Mouse (Mus musculus) limb, embryonic 13.5 days (tissue): ENCODE data around the gene Dhtkd1. TPM values are rescaled to one million over a fixed set of nuclear protein-coding genes. Genes with fewer than 3 reads are reported as not detected.

Experiments used
- ATAC-seq: fragments of 200-750 bp; cut with Nextera tagmentation; 2 replicates; pipeline ENCODE4 v1.8.0; 2017; ENCODE audit warnings: low read depth, moderate number of reproducible peaks, moderate TSS enrichment; ENCODE audit not compliant: low FRiP score
- H3K27ac ChIP-seq: fragments of 300-500 bp; sonication (generic); 2 replicates; pipeline ENCODE4 v1.5.1; 2015; ENCODE audit warnings: inconsistent platforms, mild to moderate bottlenecking, moderate library complexity
- H3K27me3 ChIP-seq: fragments of 300-500 bp; sonication (generic); 2 replicates; pipeline ENCODE4 v1.6.1; 2015; ENCODE audit warnings: mild to moderate bottlenecking, inconsistent platforms
- H3K36me3 ChIP-seq: fragments of 300-500 bp; sonication (generic); 2 replicates; pipeline ENCODE4 v1.6.1; 2015; ENCODE audit warnings: inconsistent platforms, mild to moderate bottlenecking, moderate library complexity
- H3K4me1 ChIP-seq: fragments of 300-500 bp; sonication (generic); 2 replicates; pipeline ENCODE4 v1.6.1; 2015; ENCODE audit warnings: inconsistent platforms
- H3K4me2 ChIP-seq: fragments of 300-500 bp; sonication (generic); replicated peaks from 2 replicates; pipeline ENCODE4 v1.6.1; 2015; ENCODE audit warnings: inconsistent platforms, mild to moderate bottlenecking, moderate library complexity
- H3K4me3 ChIP-seq: fragments of 300-500 bp; sonication (generic); 2 replicates; pipeline ENCODE4 v1.5.1; 2015; ENCODE audit warnings: moderate library complexity, mild to moderate bottlenecking, inconsistent platforms
- H3K9ac ChIP-seq: fragments of 300-500 bp; sonication (generic); 2 replicates; pipeline ENCODE4 v1.6.1; 2015; ENCODE audit warnings: mild to moderate bottlenecking, inconsistent platforms
- H3K9me3 ChIP-seq: fragments of 300-500 bp; sonication (generic); 2 replicates; pipeline ENCODE4 v1.6.1; 2016; ENCODE audit warnings: inconsistent platforms
- WGBS: fragments of 180-500 bp; shearing (Covaris S2); methylation state at CpG from one replicate; pipeline ENCODE4 v1.1.7; 2015; 5-methylcytosine and 5-hydroxymethylcytosine counted together
- polyA plus RNA-seq: library from polyadenylated mRNA; unstranded; fragments of >200 nt; fragmentation: Nextera tagmentation; extraction: Ambion mirVana; gene quantifications from 2 replicates; pipeline ENCODE4 v1.2.1, GENCODE M21; 2015

Dhtkd1 gene
- polyA plus RNA-seq, 1 experiment from 2014 or later, result 5.6 TPM

DNA sequence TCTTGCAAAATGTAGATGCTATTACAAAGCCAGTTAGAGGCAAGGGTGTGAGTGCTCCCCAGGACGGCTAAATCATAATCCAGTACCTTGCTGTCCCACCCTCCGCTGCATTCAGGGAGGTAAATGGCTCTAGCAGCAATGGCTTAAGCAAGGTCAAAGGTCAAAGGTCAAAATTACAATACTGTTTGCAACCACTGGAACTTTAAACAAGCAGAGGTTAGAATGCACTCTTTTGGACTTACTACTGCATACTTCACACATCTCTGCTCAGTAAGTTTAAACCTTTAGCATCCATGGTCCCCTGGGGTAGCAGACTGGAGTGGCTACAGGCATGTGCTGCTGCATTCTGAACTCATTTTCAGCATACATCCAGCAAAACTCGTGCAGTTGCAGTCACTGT is 65.1 kb downstream of the Dhtkd1 start:
- no peak overlapping the region for H3K4me2 ChIP-seq
- no peak overlapping the region for H3K9ac ChIP-seq
- 77% methylated on average over 3 of the region's 3 CpGs for WGBS
- H3K36me3 ChIP-seq, result peaks cover 86% of the 10 kb centered on the region
- H3K9me3 ChIP-seq, result no peaks in the 10 kb centered on the region
- no peak overlapping the region for H3K4me3 ChIP-seq
- ATAC-seq, result no peak
- H3K4me1 ChIP-seq, result no peaks in the 10 kb centered on the region
- no peak overlapping the region for H3K27ac ChIP-seq
- H3K27me3 ChIP-seq, result no peaks in the 10 kb centered on the region

DNA sequence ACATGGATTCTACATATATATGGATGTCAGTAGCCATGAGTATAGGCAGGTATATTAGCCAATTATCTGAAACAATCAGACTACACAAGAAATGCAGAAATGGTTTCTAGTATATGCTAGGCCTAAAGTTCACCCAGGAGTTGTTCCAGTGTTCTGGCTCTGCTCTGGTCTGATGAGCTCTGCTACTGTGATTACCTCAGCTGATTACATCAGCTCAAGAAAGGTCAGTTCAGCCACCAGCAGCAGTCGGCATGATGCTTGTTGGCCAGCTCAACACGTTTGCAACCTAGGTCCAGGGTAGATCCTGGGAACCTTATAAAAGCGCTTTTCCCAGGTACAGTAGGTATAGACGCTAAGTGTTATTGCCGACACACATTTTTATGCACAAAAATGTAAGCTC is 72.8 kb downstream of the Dhtkd1 start:
- H3K9me3 ChIP-seq, result no peaks in the 10 kb centered on the region
- no peak overlapping the region for H3K27ac ChIP-seq
- ATAC-seq, result no peak
- WGBS, result 89% methylated on average over 5 of the region's 5 CpGs
- no peaks in the 10 kb centered on the region for H3K4me1 ChIP-seq
- H3K4me2 ChIP-seq, result no peak overlapping the region
- no peaks in the 10 kb centered on the region for H3K27me3 ChIP-seq
- H3K36me3 ChIP-seq, result peaks cover 74% of the 10 kb centered on the region
- H3K4me3 ChIP-seq, result no peak overlapping the region
- no peak overlapping the region for H3K9ac ChIP-seq

DNA sequence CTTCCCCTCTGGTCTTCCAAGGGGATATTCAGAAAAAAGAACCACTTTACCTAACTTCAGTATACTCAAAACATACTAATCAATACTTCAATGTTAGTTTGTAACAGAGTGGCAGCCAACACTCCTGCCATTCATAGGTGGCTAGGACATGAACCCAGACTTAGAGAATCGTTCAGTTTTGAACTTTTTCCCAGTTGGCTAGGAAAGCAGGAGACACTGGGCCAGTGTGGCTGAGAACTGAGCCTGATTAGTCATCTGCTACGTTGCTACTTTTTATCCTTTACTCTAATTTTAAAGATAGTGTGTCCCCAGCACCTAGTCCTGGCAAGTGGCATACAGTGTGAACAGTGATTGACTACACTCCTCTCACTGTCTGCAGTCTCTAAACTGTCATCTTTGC is 74.9 kb downstream of the Dhtkd1 start:
- no peak overlapping the region for H3K27ac ChIP-seq
- no peaks in the 10 kb centered on the region for H3K9me3 ChIP-seq
- 88% methylated on average over 2 of the region's 2 CpGs for WGBS
- no peak overlapping the region for H3K4me2 ChIP-seq
- H3K9ac ChIP-seq, result no peak overlapping the region
- ATAC-seq, result no peak
- H3K4me3 ChIP-seq, result no peak overlapping the region
- peaks cover 70% of the 10 kb centered on the region for H3K36me3 ChIP-seq
- H3K27me3 ChIP-seq, result no peaks in the 10 kb centered on the region
- H3K4me1 ChIP-seq, result no peaks in the 10 kb centered on the region

DNA sequence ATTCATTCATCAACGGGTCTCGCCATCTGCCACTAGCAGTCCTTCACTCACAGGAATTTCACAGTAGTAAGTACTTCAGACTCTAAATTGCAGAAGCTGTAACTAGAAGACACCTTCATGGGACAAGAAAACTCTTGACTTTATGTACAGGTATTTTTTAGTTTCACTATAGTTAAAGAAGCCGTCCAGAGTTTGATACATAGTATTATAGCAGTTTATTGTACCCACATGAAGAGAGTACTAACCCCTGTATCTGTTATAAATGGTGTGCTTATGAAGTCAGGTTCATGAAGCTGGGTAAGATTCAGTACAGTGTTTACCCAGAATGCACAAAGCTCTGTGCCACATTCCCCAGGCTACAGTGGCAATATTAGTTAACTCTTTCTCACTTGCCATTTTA is 79.8 kb downstream of the Dhtkd1 start, which contains the start of gene Gm13199:
Gm13199 (minus strand) TSS at position 101 of the 400 bp plus-strand sequence.
- no peaks in the 10 kb centered on the region for H3K27me3 ChIP-seq
- H3K4me2 ChIP-seq, result no peak within 1 kb of the TSS
- no peak within 1 kb of the TSS for H3K27ac ChIP-seq
- H3K4me1 ChIP-seq, result no peaks in the 10 kb centered on the region
- H3K9ac ChIP-seq, result no peak within 1 kb of the TSS
- no peak for ATAC-seq
- no peak within 1 kb of the TSS for H3K4me3 ChIP-seq
- no peaks in the 10 kb centered on the region for H3K9me3 ChIP-seq
- WGBS, result 94% methylated on average over 3 of the region's 3 CpGs
- H3K36me3 ChIP-seq, result peaks cover 72% of the 10 kb centered on the region

DNA sequence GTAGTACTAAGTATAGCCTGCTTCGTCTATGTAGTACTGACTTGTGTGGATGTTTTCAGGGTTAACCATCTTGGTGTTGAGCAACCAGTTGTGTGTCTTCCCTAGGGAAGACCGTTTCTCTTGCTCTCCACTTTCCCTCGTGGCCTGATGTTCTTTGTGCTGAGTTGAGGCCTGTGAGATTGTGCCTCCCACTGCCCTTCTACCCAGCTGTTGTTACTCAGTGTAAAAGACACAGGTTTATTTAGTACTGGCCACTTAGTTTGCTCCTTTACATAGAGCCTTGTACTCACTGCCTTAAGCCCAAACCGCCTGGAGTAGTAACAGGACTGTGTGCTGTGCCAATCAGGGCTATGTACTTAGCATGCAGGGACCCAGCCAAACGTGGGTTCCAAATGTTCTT is 90.7 kb downstream of the Dhtkd1 start:
- no peak overlapping the region for H3K4me3 ChIP-seq
- no peaks in the 10 kb centered on the region for H3K9me3 ChIP-seq
- H3K27ac ChIP-seq, result no peak overlapping the region
- H3K4me2 ChIP-seq, result no peak overlapping the region
- H3K27me3 ChIP-seq, result no peaks in the 10 kb centered on the region
- peaks cover 25% of the 10 kb centered on the region for H3K36me3 ChIP-seq
- WGBS, result 90% methylated on average over 5 of the region's 5 CpGs
- H3K4me1 ChIP-seq, result peaks cover 2% of the 10 kb centered on the region
- no peak overlapping the region for H3K9ac ChIP-seq
- no peak for ATAC-seq

DNA sequence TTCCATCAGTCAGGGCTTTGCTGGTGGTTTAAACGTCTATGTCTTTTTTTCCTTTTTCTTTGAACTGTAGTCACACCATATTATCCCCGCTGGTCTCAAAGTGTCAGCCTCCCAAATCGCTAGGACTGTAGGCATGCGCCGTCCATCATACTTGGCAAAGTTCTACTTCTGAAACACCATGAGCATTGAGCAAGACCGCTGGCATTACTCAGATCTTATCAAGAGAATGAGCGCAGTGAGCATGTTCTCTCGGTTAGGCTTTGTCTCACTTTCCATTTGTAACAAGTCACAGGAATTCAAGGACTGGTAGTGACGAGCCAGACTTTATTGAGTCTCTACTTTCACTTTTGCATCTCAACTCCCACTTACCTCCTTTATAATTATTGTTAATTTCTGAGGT is 91.5 kb downstream of the Dhtkd1 start:
- Histone ChIP-seq H3K4me3 (no peak overlapping the region), H3K27me3 (no peaks in the 10 kb centered on the region), H3K4me2 (no peak overlapping the region), H3K4me1 (peaks cover 10% of the 10 kb centered on the region), H3K9me3 (no peaks in the 10 kb centered on the region), H3K9ac (no peak overlapping the region), H3K27ac (no peak overlapping the region), H3K36me3 (peaks cover 22% of the 10 kb centered on the region)
- ATAC-seq, result no peak
- WGBS, result 95% methylated on average over 9 of the region's 9 CpGs

Other genes starting within 250 kb of the Dhtkd1 start
- 2.4 and 2.9 TPM in 2 replicates for gene Camk1d, start 228.3 kb downstream of the Dhtkd1 start, polyA plus RNA-seq
- 79.0 and 80.6 TPM in 2 replicates for gene Nudt5, start 97.8 kb downstream of the Dhtkd1 start, polyA plus RNA-seq
- gene Cdc123, start 97.6 kb downstream of the Dhtkd1 start, polyA plus RNA-seq, result 380 and 394 TPM in 2 replicates
- 1.9 and 2.0 TPM in 2 replicates for gene Gm13199, start 79.9 kb downstream of the Dhtkd1 start, polyA plus RNA-seq
- 115 and 119 TPM in 2 replicates for gene Sec61a2, start 47.4 kb downstream of the Dhtkd1 start, polyA plus RNA-seq
- gene Upf2, start 8.7 kb upstream of the Dhtkd1 start, polyA plus RNA-seq, result 12.1 and 12.5 TPM in 2 replicates
- 6.8 and 8.8 TPM in 2 replicates for gene Proser2, start 187.4 kb upstream of the Dhtkd1 start, polyA plus RNA-seq